Mouse (Mus musculus): ENCODE data around the gene C2. TPM values are rescaled to one million over a fixed set of nuclear protein-coding genes. Genes with fewer than 3 reads are reported as not detected.

Gene C2
- polyA plus RNA-seq, 1 experiment from 2014 or later: 0.24 TPM

- H3K4me3 ChIP-seq: no peak within 1 kb of the TSS
- no peak for ATAC-seq (ENCODE audit: insufficient number of reproducible peaks, low FRiP score)
- H3K27me3 ChIP-seq (replicated peaks): 0 out of 2 replicates have a peak, but pooled peaks cover 7% of the 10 kb centered on the region
- H3K9ac ChIP-seq: no peak within 1 kb of the TSS
- 52% methylated on average over 11 of the region's 11 CpGs for WGBS
- H3K4me1 ChIP-seq (replicated peaks): peaks cover 10% of the 10 kb centered on the region; the same call in 1 of the 2 replicates
- H3K36me3 ChIP-seq: no peaks in the 10 kb centered on the region
- H3K4me2 ChIP-seq: no peak within 1 kb of the TSS
- no peak within 1 kb of the TSS for H3K27ac ChIP-seq (ENCODE audit: poor library complexity, severe bottlenecking)
- H3K9me3 ChIP-seq (replicated peaks): no peaks in the 10 kb centered on the region
Observed at GRCm38 (mm10) chr17:34879336-34879879, 18.7 kb downstream of the C2 start, which contains the start of gene Zbtb12. Zbtb12 (plus strand) TSS chr17:34879483.

DNA sequence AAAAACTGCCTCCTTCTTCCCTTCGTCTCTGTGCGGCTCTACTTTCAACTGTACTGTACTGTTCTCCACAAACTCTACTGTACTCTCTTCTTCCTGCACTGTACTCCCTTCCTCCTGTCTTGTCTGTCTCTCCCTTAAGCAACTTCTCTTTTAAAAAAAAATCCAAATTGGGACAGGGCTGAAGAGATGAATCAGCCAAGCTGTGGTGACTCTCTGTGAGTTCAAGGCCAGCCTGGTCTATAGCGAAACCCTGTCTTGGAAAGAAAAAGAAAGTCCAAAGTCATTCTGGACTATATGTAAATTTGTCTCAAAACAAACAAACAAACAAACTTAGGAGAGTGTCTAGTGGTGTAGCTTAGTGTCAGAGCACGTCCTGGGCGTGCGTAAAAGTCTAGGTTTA is 23.7 kb downstream of the C2 start:
- no peaks in the 10 kb centered on the region for H3K9me3 ChIP-seq (replicated peaks)
- no peak overlapping the region for H3K4me3 ChIP-seq
- H3K36me3 ChIP-seq: no peaks in the 10 kb centered on the region
- WGBS: 90% methylated on average over 6 of the region's 6 CpGs
- H3K27ac ChIP-seq (ENCODE audit: poor library complexity, severe bottlenecking): no peak overlapping the region
- H3K27me3 ChIP-seq (replicated peaks): no peaks in the 10 kb centered on the region; the same call in 1 of the 2 replicates
- peaks cover 2% of the 10 kb centered on the region; the same call in 1 of the 2 replicates for H3K4me1 ChIP-seq (replicated peaks)
- H3K4me2 ChIP-seq: no peak overlapping the region
- no peak for ATAC-seq (ENCODE audit: insufficient number of reproducible peaks, low FRiP score)
- no peak overlapping the region for H3K9ac ChIP-seq

DNA sequence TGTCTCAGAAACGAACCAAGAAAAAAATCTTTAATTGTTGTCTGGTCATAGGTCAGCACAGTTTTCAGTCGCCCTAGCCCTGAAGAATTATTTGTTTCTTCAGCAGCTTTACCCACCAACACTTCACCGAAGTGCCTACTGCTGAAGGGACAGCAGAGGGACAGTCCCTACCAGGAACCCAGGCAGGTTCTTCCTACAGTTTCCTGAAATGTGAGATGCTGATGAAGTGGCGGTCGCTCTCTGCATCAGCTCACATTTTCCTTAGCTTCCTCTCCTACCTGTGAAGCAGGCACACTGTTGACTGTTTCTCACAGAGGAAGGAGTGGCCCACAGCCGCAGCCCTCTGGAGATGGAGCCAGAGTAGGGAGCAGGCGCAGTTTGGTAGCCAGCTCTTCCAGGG is 32.1 kb downstream of the C2 start:
- Histone ChIP-seq H3K27ac (ENCODE audit: poor library complexity, severe bottlenecking) (no peak overlapping the region), H3K27me3 (replicated peaks) (peaks cover 21% of the 10 kb centered on the region; the same call in 1 of the 2 replicates), H3K4me2 (no peak overlapping the region), H3K9ac (no peak overlapping the region), H3K4me1 (replicated peaks) (no peaks in the 10 kb centered on the region), H3K4me3 (no peak overlapping the region), H3K9me3 (replicated peaks) (no peaks in the 10 kb centered on the region), H3K36me3 (no peaks in the 10 kb centered on the region)
- 55% methylated on average over 7 of the region's 7 CpGs for WGBS
- ATAC-seq (ENCODE audit: insufficient number of reproducible peaks, low FRiP score): no peak

GRCm38 (mm10) chr17:34862416-34863081 is 35.5 kb downstream of the C2 start, which contains the start of gene Cfb:
Cfb (minus strand) TSS chr17:34862518.
- no peak for ATAC-seq (ENCODE audit: insufficient number of reproducible peaks, low FRiP score)

DNA sequence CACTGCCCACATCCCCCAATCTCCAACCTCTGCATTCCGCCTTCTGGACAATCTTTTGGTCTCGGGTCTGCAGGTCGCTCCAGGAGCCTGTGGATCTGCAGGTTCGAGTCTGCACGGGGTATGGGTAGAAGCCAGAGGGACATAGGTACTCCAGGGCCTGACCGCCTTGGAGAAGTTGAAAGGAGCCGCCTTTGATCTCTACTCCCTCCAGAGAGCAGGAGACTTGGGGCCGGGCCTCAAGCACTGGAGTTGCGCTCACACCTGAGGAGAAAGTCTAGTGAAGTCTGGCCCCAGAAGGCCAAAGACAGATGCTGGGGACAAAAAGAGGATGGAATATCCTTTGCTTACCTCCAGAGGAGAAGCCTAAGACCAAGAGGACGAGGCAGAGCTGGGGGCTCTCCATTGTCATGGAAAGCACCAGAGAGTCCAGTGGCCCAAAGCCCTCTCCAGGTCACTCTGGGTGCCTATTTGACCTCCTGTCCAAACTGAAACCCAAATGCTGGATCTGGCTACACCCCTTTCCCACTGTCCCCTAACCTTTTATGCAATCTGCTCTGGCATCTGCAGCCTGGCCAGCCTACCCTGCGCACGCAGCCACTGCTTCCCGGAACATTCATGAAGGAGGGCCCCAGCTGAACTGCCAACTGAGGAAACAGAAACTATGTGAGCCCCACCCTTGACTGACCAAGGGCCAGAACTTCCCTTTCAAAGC is 36.2 kb downstream of the C2 start:
- H3K4me1 ChIP-seq (replicated peaks): no peaks in the 10 kb centered on the region
- ATAC-seq (ENCODE audit: insufficient number of reproducible peaks, low FRiP score): no peak
- H3K36me3 ChIP-seq: peaks cover 9% of the 10 kb centered on the region; the same call in 1 of the 2 replicates
- no peak overlapping the region for H3K27ac ChIP-seq (ENCODE audit: poor library complexity, severe bottlenecking)
- no peak overlapping the region for H3K4me3 ChIP-seq
- no peak overlapping the region for H3K9ac ChIP-seq
- peaks cover 21% of the 10 kb centered on the region; the same call in 1 of the 2 replicates for H3K27me3 ChIP-seq (replicated peaks)
- H3K9me3 ChIP-seq (replicated peaks): no peaks in the 10 kb centered on the region
- WGBS: 65% methylated on average over 13 of the region's 13 CpGs
- H3K4me2 ChIP-seq: no peak overlapping the region

More at GRCm38 (mm10) chr17:34862416-34863081, 35.5 kb downstream of the C2 start, which contains the start of gene Cfb:
- no peak within 1 kb of the TSS for H3K9ac ChIP-seq
- WGBS: 69% methylated on average over 8 of the region's 8 CpGs
- peaks cover 21% of the 10 kb centered on the region; the same call in 1 of the 2 replicates for H3K27me3 ChIP-seq (replicated peaks)
- H3K36me3 ChIP-seq: peaks cover 4% of the 10 kb centered on the region; the same call in 1 of the 2 replicates
- H3K9me3 ChIP-seq (replicated peaks): no peaks in the 10 kb centered on the region
- no peak within 1 kb of the TSS for H3K4me3 ChIP-seq
- H3K4me1 ChIP-seq (replicated peaks): no peaks in the 10 kb centered on the region
- H3K27ac ChIP-seq (ENCODE audit: poor library complexity, severe bottlenecking): no peak within 1 kb of the TSS
- no peak within 1 kb of the TSS for H3K4me2 ChIP-seq

DNA sequence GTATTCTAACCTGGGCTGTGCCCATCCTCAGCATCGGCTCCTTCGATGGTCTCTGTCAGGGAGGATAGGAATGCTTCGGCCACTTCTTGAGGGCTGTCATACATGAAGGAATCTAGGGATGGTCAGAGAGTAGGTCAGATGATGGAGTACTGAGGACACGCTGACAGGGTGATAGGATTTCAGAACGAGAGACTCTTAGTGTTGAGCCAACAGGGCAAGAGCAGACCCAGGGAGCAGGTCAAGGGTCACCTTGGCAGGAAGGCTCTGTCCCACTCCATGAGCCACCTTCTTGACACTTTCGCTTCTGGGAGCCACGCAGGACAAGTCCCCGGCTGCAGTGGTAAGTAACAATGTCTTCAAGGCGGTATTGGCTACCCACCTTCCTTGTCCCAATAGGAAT is 37.6 kb downstream of the C2 start:
- Histone ChIP-seq H3K4me1 (replicated peaks) (no peaks in the 10 kb centered on the region), H3K36me3 (peaks cover 21% of the 10 kb centered on the region), H3K27me3 (replicated peaks) (peaks cover 21% of the 10 kb centered on the region; the same call in 1 of the 2 replicates), H3K4me2 (no peak overlapping the region), H3K27ac (ENCODE audit: poor library complexity, severe bottlenecking) (no peak overlapping the region), H3K9me3 (replicated peaks) (no peaks in the 10 kb centered on the region), H3K9ac (no peak overlapping the region), H3K4me3 (no peak overlapping the region)
- 82% methylated on average over 9 of the region's 9 CpGs for WGBS
- no peak for ATAC-seq (ENCODE audit: insufficient number of reproducible peaks, low FRiP score)

DNA sequence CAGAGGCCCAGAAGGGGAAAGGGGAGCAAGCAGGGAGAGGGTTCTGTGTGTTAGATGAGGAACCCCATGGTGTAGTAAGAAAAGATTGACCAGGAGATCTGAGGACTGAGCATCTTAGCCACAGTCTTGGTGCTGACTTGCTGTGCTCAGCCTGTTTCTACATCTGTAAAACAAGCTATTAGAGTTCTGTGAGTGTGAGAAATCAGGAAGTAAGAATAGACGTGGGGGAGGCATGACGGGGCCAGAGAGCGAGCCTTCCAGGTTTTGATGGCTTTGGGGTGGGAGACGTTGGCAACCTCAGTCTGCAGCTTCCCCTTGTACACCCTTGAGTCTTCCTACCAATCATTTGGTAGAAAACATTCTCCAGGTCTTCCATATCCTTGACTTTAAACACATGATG is 39.4 kb downstream of the C2 start:
- Histone ChIP-seq H3K4me3 (no peak overlapping the region), H3K27me3 (replicated peaks) (peaks cover 18% of the 10 kb centered on the region; the same call in 1 of the 2 replicates), H3K4me1 (replicated peaks) (no peaks in the 10 kb centered on the region), H3K4me2 (no peak overlapping the region), H3K9ac (no peak overlapping the region), H3K27ac (ENCODE audit: poor library complexity, severe bottlenecking) (no peak overlapping the region), H3K36me3 (peaks cover 39% of the 10 kb centered on the region), H3K9me3 (replicated peaks) (no peaks in the 10 kb centered on the region)
- WGBS: 76% methylated on average over 4 of the region's 4 CpGs
- ATAC-seq (ENCODE audit: insufficient number of reproducible peaks, low FRiP score): no peak

DNA sequence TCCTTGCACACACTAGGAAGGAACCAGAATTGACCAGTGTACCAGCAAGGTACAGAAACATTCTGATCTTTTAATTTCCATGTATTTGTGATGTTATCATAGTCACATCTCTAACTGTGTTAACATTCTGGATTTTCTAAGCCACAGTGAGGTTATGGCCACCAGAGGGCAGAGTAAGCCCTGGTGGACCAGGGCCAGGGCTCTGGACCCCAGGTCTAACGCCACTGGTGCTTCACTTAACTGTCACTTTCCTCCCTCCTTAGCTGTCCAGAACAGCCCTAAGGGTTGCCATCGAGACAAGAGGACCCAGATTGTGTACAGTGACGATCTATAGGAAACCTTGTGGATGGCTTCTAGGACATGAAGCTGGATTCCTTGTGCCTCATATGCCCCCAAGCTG is 42.2 kb downstream of the C2 start:
- ATAC-seq (ENCODE audit: insufficient number of reproducible peaks, low FRiP score): no peak
- H3K4me2 ChIP-seq: no peak overlapping the region
- H3K27me3 ChIP-seq (replicated peaks): no peaks in the 10 kb centered on the region
- H3K9me3 ChIP-seq (replicated peaks): no peaks in the 10 kb centered on the region
- H3K9ac ChIP-seq: no peak overlapping the region
- peaks cover 55% of the 10 kb centered on the region for H3K36me3 ChIP-seq
- 39% methylated on average over 3 of the region's 3 CpGs for WGBS
- peaks cover 7% of the 10 kb centered on the region for H3K4me1 ChIP-seq (replicated peaks)
- H3K4me3 ChIP-seq: no peak overlapping the region
- no peak overlapping the region for H3K27ac ChIP-seq (ENCODE audit: poor library complexity, severe bottlenecking)

DNA sequence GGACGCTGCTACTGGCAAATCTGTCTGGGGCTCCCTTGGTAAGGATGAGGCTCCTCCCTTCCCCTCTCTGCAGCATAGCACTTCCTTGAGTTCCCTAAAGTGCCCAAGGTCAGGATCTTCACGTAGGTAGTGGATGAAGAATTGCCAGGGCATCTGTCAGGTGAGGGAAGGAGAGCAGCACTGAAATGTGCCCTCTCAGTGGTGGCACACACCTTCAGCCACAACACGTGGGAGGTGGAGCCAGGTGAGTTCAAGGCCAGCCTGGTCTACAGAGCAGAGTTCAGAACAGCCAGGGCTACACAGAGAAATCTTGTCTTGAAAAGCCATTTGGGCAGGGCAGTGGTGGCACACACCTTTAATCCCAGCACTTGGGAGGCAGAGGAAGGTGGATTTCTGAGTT is 43.3 kb downstream of the C2 start:
- H3K9ac ChIP-seq: no peak overlapping the region
- no peaks in the 10 kb centered on the region for H3K9me3 ChIP-seq (replicated peaks)
- ATAC-seq (ENCODE audit: insufficient number of reproducible peaks, low FRiP score): no peak
- WGBS: 81% methylated on average over 3 of the region's 3 CpGs
- H3K27me3 ChIP-seq (replicated peaks): no peaks in the 10 kb centered on the region
- no peak overlapping the region for H3K27ac ChIP-seq (ENCODE audit: poor library complexity, severe bottlenecking)
- H3K4me1 ChIP-seq (replicated peaks): peaks cover 10% of the 10 kb centered on the region
- no peak overlapping the region for H3K4me2 ChIP-seq
- no peak overlapping the region for H3K4me3 ChIP-seq
- peaks cover 55% of the 10 kb centered on the region for H3K36me3 ChIP-seq

- H3K9me3 ChIP-seq (replicated peaks): no peaks in the 10 kb centered on the region
- WGBS: 72% methylated on average over 8 of the region's 8 CpGs
- H3K36me3 ChIP-seq: peaks cover 55% of the 10 kb centered on the region
- no peak for ATAC-seq (ENCODE audit: insufficient number of reproducible peaks, low FRiP score)
- no peak overlapping the region for H3K27ac ChIP-seq (ENCODE audit: poor library complexity, severe bottlenecking)
- H3K4me2 ChIP-seq: no peak overlapping the region
- H3K27me3 ChIP-seq (replicated peaks): no peaks in the 10 kb centered on the region
- no peak overlapping the region for H3K4me3 ChIP-seq
- H3K4me1 ChIP-seq (replicated peaks): peaks cover 16% of the 10 kb centered on the region
- H3K9ac ChIP-seq: no peak overlapping the region
Observed at GRCm38 (mm10) chr17:34853511-34853910, 44.6 kb downstream of the C2 start.

DNA sequence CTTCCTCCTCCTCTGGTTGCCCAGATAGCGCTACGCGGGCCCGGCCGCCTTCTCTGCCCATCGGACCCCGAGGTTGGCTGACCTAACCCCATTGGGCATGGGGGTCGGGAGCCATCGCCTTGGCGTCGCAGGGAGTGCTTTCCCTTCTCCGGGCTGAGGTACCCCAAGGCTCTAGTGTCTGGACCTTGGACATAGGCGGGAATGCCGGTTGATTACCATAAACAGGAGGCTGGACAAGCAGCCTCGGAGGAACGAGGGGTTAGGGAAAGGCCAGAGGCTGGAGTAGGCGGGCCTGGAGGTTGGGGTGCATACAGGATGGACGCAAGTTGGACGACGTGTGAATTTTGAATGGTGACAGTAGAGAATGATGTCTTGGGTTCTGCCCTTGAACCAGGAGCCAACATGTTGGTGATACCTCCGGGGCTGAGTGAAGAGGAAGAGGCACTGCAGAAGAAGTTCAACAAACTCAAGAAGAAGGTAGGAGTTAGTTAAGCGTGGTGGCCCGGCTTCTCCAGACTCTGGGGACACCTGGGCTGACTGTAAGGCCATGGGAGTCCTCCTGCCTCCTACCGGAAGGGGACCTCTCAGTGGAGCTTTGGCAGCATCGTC is 47.4 kb downstream of the C2 start:
- no peak; the same call in 1 of the 2 replicates for ATAC-seq (ENCODE audit: insufficient number of reproducible peaks, low FRiP score)
- Histone ChIP-seq H3K36me3 (peaks cover 61% of the 10 kb centered on the region), H3K4me1 (replicated peaks) (peaks cover 16% of the 10 kb centered on the region), H3K9me3 (replicated peaks) (no peaks in the 10 kb centered on the region), H3K9ac (peak overlapping the region; percentile 87), H3K4me3 (peak overlapping the region; percentile 91), H3K27ac (ENCODE audit: poor library complexity, severe bottlenecking) (no peak overlapping the region), H3K4me2 (peak overlapping the region; percentile 92), H3K27me3 (replicated peaks) (no peaks in the 10 kb centered on the region)
- 2% methylated on average over 25 of the region's 25 CpGs for WGBS
